Mouse (Mus musculus): Measurements from ENCODE around the gene Itih1. TPM values are rescaled to one million over a fixed set of nuclear protein-coding genes. Genes with fewer than 3 reads are reported as not detected.

Itih1 gene
- polyA plus RNA-seq, 1 experiment from 2014 or later = 0.34 TPM

DNA sequence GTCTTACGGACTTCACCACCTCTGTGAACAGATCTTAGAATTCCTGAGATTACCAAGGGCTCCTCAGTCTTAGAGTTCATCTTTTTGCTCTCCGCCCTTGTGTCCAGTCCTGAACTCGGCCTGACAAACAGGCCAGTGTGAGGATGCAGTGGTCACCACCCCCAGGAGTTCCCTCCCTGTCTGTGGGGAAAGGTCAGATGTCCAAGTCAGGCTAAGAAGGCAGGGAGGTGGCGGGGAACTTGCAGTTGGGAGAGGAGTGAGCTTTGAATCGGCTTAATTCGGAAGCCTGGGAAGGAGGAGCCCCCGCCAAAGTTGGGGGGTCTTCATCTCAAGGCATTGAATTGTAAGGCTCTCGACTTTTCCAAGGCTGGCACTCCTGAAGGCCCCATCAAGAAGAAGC, 62.8 kb downstream of the Itih1 start:
- no peaks in the 10 kb centered on the region for H3K9me3 ChIP-seq (replicated peaks; ENCODE audit: low read length)
- H3K27ac ChIP-seq = no peak overlapping the region
- no peak for TF ChIP-seq CTCF (IDR thresholded peaks at IDR 0.05; ENCODE audit: low read depth)
- peaks cover 14% of the 10 kb centered on the region for H3K4me1 ChIP-seq (replicated peaks; ENCODE audit: insufficient read depth, low read length)
- ATAC-seq (replicated peaks; ENCODE audit: low FRiP score, low read depth) = no peak
- WGBS = 60% methylated on average over 8 of the region's 8 CpGs
- no peak overlapping the region for H3K4me3 ChIP-seq (replicated peaks; ENCODE audit: low read depth, low read length)
- no peak overlapping the region for H3K9ac ChIP-seq (ENCODE audit: low read depth, low read length)
- no peak overlapping the region for H3K4me2 ChIP-seq (ENCODE audit: low read length)
- DNase-seq (ENCODE audit: low spot score) = no peak
- no peaks in the 10 kb centered on the region for H3K27me3 ChIP-seq (ENCODE audit: insufficient read depth, low read length)
- H3K36me3 ChIP-seq (ENCODE audit: insufficient read depth, low read length) = peaks cover 2% of the 10 kb centered on the region; the same call in 1 of the 2 replicates

DNA sequence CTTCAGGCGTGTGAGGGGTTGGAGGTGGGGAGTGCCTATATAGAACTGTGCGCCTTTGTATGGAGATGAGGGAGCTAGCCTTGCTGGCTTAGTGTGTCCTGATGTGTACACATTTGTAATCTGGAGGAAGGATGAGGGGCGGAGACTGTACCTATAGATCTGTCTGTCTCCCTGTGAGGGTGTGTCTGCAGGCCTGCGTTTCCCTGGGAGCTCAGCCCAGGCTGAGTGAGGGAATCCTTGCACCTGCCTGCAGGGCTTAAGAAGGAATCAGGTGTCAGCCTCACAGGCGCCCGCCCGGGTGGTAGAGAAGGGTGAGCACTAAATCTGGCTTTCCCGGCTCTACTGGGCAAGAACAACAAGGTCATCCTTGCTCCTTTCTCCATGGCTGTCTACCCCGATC, 63.3 kb downstream of the Itih1 start:
- Histone ChIP-seq H3K9ac (ENCODE audit: low read depth, low read length) (no peak overlapping the region), H3K27me3 (ENCODE audit: insufficient read depth, low read length) (no peaks in the 10 kb centered on the region), H3K9me3 (replicated peaks; ENCODE audit: low read length) (no peaks in the 10 kb centered on the region), H3K4me2 (ENCODE audit: low read length) (no peak overlapping the region), H3K4me3 (replicated peaks; ENCODE audit: low read depth, low read length) (no peak overlapping the region), H3K4me1 (replicated peaks; ENCODE audit: insufficient read depth, low read length) (peaks cover 17% of the 10 kb centered on the region), H3K36me3 (ENCODE audit: insufficient read depth, low read length) (peaks cover 3% of the 10 kb centered on the region; the same call in 1 of the 2 replicates), H3K27ac (0 out of 2 replicates have a peak overlapping the region, but pooled peaks have one; percentile 36)
- TF ChIP-seq CTCF (IDR thresholded peaks at IDR 0.05; ENCODE audit: low read depth) = no peak
- ATAC-seq (replicated peaks; ENCODE audit: low FRiP score, low read depth) (no peak), DNase-seq (ENCODE audit: low spot score) (peak; percentile 44)
- 53% methylated on average over 9 of the region's 9 CpGs for WGBS

Other genes starting within 250 kb of the Itih1 start
- 10.9 and 12.0 TPM in 2 replicates for gene Sfmbt1, start 228.4 kb downstream of the Itih1 start, polyA plus RNA-seq (2015; fragmentation: Nextera tagmentation; extraction: Ambion mirVana)
- 22.6 and 23.4 TPM in 2 replicates for gene Tmem110, start 117.7 kb downstream of the Itih1 start, polyA plus RNA-seq (2015; fragmentation: Nextera tagmentation; extraction: Ambion mirVana)
- gene Mustn1, start 64.1 kb downstream of the Itih1 start, polyA plus RNA-seq (2015; fragmentation: Nextera tagmentation; extraction: Ambion mirVana) = 6.6 and 8.1 TPM in 2 replicates
- gene Itih4, start 56.8 kb downstream of the Itih1 start, polyA plus RNA-seq (2015; fragmentation: Nextera tagmentation; extraction: Ambion mirVana) = 0.17 and 0.26 TPM in 2 replicates
- gene Itih3, start 19.5 kb downstream of the Itih1 start, polyA plus RNA-seq (2015; fragmentation: Nextera tagmentation; extraction: Ambion mirVana) = 0.53 and 0.75 TPM in 2 replicates
- gene Nek4, start 8.1 kb upstream of the Itih1 start, polyA plus RNA-seq (2015; fragmentation: Nextera tagmentation; extraction: Ambion mirVana) = 8.7 and 10.5 TPM in 2 replicates
- 63.2 and 64.3 TPM in 2 replicates for gene Glt8d1, start 58.1 kb upstream of the Itih1 start, polyA plus RNA-seq (2015; fragmentation: Nextera tagmentation; extraction: Ambion mirVana)
- gene Spcs1, start 58.4 kb upstream of the Itih1 start, polyA plus RNA-seq (2015; fragmentation: Nextera tagmentation; extraction: Ambion mirVana) = 541 and 596 TPM in 2 replicates
- 67.3 and 75.8 TPM in 2 replicates for gene Pbrm1, start 75.8 kb upstream of the Itih1 start, polyA plus RNA-seq (2015; fragmentation: Nextera tagmentation; extraction: Ambion mirVana)
- 96.3 and 99.5 TPM in 2 replicates for gene Gnl3, start 75.9 kb upstream of the Itih1 start, polyA plus RNA-seq (2015; fragmentation: Nextera tagmentation; extraction: Ambion mirVana)
- gene Smim4, start 185.7 kb upstream of the Itih1 start, polyA plus RNA-seq (2015; fragmentation: Nextera tagmentation; extraction: Ambion mirVana) = 210 and 212 TPM in 2 replicates
- 201 and 204 TPM in 2 replicates for gene Nt5dc2, start 187.8 kb upstream of the Itih1 start, polyA plus RNA-seq (2015; fragmentation: Nextera tagmentation; extraction: Ambion mirVana)
- gene Stab1, start 225.4 kb upstream of the Itih1 start, polyA plus RNA-seq (2015; fragmentation: Nextera tagmentation; extraction: Ambion mirVana) = 26.4 and 27.8 TPM in 2 replicates

All from kidney, postnatal 0 days (tissue).